Mouse (Mus musculus): ENCODE results near the gene Neu1. TPM values are rescaled to one million over a fixed set of nuclear protein-coding genes. Genes with fewer than 3 reads are reported as not detected.

Gene Neu1
- polyA plus RNA-seq, 1 experiment: 82.3 TPM

DNA sequence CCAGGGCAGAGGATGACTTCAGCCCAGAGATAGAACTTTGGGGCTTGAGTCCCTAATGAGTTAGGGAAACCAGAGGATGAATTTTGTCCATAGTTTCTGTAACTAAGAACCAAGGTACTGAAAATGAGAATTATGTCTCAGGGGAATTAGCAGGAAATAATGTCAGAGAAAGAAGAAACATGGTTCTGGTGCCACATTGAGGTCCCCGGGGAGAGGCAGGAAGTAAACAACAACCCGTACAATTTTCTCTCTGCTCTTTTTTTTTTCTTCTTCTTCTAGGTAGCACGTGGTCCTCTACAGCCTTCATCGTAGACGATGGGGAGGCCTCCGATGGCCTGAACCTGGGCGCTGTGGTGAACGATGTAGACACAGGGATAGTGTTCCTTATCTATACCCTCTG is 1.2 kb downstream of the Neu1 start:
- no peak for DNase-seq
- WGBS: 36% methylated on average over 8 of the region's 8 CpGs
- Histone ChIP-seq H3K4me1 (replicated peaks; ENCODE audit: control insufficient read depth, insufficient read depth, low read length) (peaks cover 10% of the 10 kb centered on the region), H3K4me3 (ENCODE audit: control insufficient read depth, insufficient read depth, low read length) (peak overlapping the region; percentile 63), H3K36me3 (ENCODE audit: control insufficient read depth, insufficient read depth, low read length) (peaks cover 8% of the 10 kb centered on the region), H3K27me3 (ENCODE audit: control insufficient read depth, insufficient read depth, low read length) (no peaks in the 10 kb centered on the region), H3K27ac (ENCODE audit: control insufficient read depth, insufficient read depth, low read length) (peak overlapping the region; percentile 55)
- TF ChIP-seq CTCF (IDR thresholded peaks at IDR 0.05; ENCODE audit: borderline replicate concordance, control insufficient read depth, extremely low read depth, insufficient read depth, low read length, poor library complexity): no peak
- TF ChIP-seq POLR2A (IDR thresholded peaks at IDR 0.05; ENCODE audit: control insufficient read depth, extremely low read depth, insufficient read depth, low read length, poor library complexity): no peak

DNA sequence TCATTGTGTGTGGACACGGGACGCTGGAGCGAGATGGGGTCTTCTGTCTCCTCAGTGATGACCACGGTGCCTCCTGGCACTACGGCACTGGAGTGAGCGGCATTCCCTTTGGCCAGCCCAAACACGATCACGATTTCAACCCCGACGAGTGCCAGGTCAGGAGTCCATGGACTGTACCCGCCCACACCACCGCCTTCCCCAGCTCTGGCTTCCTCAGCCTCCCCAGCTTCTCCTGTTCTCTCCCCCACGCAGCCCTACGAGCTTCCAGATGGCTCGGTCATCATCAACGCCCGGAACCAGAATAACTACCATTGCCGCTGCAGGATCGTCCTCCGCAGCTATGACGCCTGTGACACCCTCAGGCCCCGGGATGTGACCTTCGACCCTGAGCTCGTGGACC is 3.0 kb downstream of the Neu1 start:
- H3K27me3 ChIP-seq (ENCODE audit: control insufficient read depth, insufficient read depth, low read length): no peaks in the 10 kb centered on the region
- 97% methylated on average over 24 of the region's 24 CpGs for WGBS
- H3K27ac ChIP-seq (ENCODE audit: control insufficient read depth, insufficient read depth, low read length): no peak overlapping the region
- no peak for TF ChIP-seq POLR2A (IDR thresholded peaks at IDR 0.05; ENCODE audit: control insufficient read depth, extremely low read depth, insufficient read depth, low read length, poor library complexity)
- no peak for TF ChIP-seq CTCF (IDR thresholded peaks at IDR 0.05; ENCODE audit: borderline replicate concordance, control insufficient read depth, extremely low read depth, insufficient read depth, low read length, poor library complexity)
- H3K36me3 ChIP-seq (ENCODE audit: control insufficient read depth, insufficient read depth, low read length): peaks cover 8% of the 10 kb centered on the region
- H3K4me1 ChIP-seq (replicated peaks; ENCODE audit: control insufficient read depth, insufficient read depth, low read length): peaks cover 10% of the 10 kb centered on the region
- no peak overlapping the region for H3K4me3 ChIP-seq (ENCODE audit: control insufficient read depth, insufficient read depth, low read length)
- DNase-seq: no peak

DNA sequence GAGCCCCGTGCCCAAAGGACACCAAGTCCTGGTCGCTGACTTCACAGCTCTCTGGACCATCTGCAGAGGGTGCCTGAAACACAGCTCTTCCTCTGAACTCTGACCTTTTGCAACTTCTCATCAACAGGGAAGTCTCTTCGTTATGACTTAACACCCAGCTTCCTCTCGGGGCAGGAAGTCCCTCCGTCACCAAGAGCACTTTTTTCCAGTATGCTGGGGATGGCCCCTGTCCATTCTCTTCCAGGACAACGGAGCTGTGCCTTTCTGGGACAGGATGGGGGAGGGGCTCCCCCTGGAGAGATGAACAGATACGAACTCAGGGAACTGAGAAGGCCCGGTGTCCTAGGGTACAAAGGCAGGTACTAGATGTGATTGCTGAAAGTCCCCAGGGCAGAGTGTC is 3.8 kb downstream of the Neu1 start:
- 74% methylated on average over 8 of the region's 8 CpGs for WGBS
- Histone ChIP-seq H3K4me3 (ENCODE audit: control insufficient read depth, insufficient read depth, low read length) (no peak overlapping the region), H3K4me1 (replicated peaks; ENCODE audit: control insufficient read depth, insufficient read depth, low read length) (peaks cover 10% of the 10 kb centered on the region), H3K36me3 (ENCODE audit: control insufficient read depth, insufficient read depth, low read length) (peaks cover 8% of the 10 kb centered on the region), H3K27me3 (ENCODE audit: control insufficient read depth, insufficient read depth, low read length) (no peaks in the 10 kb centered on the region), H3K27ac (ENCODE audit: control insufficient read depth, insufficient read depth, low read length) (no peak overlapping the region)
- TF ChIP-seq POLR2A (IDR thresholded peaks at IDR 0.05; ENCODE audit: control insufficient read depth, extremely low read depth, insufficient read depth, low read length, poor library complexity): no peak
- no peak for TF ChIP-seq CTCF (IDR thresholded peaks at IDR 0.05; ENCODE audit: borderline replicate concordance, control insufficient read depth, extremely low read depth, insufficient read depth, low read length, poor library complexity)
- DNase-seq: no peak

DNA sequence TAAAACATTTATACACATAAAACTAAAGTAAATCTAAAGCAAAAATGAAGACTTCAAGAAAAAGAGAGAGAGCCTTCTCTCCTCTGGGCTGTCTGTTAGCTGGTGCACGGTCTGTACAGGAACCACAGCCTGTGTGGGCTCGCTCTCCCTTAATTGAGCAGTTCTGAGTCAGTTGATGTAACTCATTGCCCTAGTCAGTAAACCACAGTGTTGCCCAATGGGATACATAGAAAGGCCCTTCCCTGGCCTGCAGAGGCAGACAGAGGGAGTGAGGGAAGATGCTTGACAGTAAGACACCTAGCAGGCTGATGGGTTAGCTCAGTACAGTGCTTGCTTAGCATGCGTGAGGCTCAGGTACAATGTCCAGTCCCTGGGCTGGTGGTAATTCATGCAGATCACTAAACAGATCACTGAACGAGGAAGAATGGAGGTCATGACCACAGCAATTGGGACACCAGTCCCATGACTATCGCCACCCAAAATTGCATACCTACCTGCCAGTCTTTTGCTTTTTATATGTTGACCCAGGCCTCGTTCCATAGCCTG is 7.0 kb downstream of the Neu1 start:
- Histone ChIP-seq H3K4me3 (ENCODE audit: control insufficient read depth, insufficient read depth, low read length) (no peak overlapping the region), H3K36me3 (ENCODE audit: control insufficient read depth, insufficient read depth, low read length) (peaks cover 8% of the 10 kb centered on the region), H3K27me3 (ENCODE audit: control insufficient read depth, insufficient read depth, low read length) (no peaks in the 10 kb centered on the region), H3K27ac (ENCODE audit: control insufficient read depth, insufficient read depth, low read length) (no peak overlapping the region), H3K4me1 (replicated peaks; ENCODE audit: control insufficient read depth, insufficient read depth, low read length) (no peaks in the 10 kb centered on the region; the same call in 1 of the 2 replicates)
- 92% methylated on average over 6 of the region's 6 CpGs for WGBS
- no peak for DNase-seq
- TF ChIP-seq POLR2A (IDR thresholded peaks at IDR 0.05; ENCODE audit: control insufficient read depth, extremely low read depth, insufficient read depth, low read length, poor library complexity) (no peak), CTCF (IDR thresholded peaks at IDR 0.05; ENCODE audit: borderline replicate concordance, control insufficient read depth, extremely low read depth, insufficient read depth, low read length, poor library complexity) (no peak)

DNA sequence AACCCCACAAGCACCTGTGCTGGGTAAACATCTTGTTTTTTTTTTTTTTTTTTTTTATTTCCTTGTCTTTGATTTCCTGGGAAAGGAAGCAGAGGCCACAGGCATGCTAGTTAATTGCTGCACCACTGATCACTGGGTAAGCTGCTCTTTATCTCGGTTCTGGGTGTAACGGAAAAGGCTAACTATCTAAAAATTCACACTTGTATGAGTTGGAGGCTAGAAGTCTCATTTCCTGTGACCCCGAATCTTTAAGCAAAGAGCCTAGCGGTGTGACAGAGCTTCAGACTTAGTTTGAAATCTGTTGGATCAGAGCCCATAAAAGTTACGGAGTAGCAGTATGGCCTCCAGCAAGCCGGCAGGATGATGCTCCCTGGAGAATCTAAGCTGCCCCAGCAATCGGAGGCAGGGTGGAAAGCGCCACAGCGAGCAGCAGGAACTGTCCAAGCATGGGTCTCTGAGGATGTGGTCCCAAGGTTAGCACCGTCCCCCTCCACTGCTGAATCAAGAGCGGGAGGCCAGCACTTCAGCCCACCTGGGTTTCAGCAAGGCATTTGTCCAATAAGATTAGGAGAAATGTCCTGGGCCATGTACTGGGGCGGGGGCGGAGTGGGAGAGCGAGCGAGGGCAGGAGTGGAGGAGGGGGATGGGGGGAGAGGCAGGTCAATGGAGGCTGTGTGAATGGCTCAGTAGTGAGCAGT is 10.4 kb downstream of the Neu1 start:
- no peak overlapping the region for H3K27ac ChIP-seq (ENCODE audit: control insufficient read depth, insufficient read depth, low read length)
- H3K27me3 ChIP-seq (ENCODE audit: control insufficient read depth, insufficient read depth, low read length): no peaks in the 10 kb centered on the region
- no peak for TF ChIP-seq CTCF (IDR thresholded peaks at IDR 0.05; ENCODE audit: borderline replicate concordance, control insufficient read depth, extremely low read depth, insufficient read depth, low read length, poor library complexity)
- no peak for TF ChIP-seq POLR2A (IDR thresholded peaks at IDR 0.05; ENCODE audit: control insufficient read depth, extremely low read depth, insufficient read depth, low read length, poor library complexity)
- H3K4me1 ChIP-seq (replicated peaks; ENCODE audit: control insufficient read depth, insufficient read depth, low read length): no peaks in the 10 kb centered on the region
- 75% methylated on average over 15 of the region's 15 CpGs for WGBS
- no peak overlapping the region for H3K4me3 ChIP-seq (ENCODE audit: control insufficient read depth, insufficient read depth, low read length)
- DNase-seq: no peak
- no peaks in the 10 kb centered on the region for H3K36me3 ChIP-seq (ENCODE audit: control insufficient read depth, insufficient read depth, low read length)

DNA sequence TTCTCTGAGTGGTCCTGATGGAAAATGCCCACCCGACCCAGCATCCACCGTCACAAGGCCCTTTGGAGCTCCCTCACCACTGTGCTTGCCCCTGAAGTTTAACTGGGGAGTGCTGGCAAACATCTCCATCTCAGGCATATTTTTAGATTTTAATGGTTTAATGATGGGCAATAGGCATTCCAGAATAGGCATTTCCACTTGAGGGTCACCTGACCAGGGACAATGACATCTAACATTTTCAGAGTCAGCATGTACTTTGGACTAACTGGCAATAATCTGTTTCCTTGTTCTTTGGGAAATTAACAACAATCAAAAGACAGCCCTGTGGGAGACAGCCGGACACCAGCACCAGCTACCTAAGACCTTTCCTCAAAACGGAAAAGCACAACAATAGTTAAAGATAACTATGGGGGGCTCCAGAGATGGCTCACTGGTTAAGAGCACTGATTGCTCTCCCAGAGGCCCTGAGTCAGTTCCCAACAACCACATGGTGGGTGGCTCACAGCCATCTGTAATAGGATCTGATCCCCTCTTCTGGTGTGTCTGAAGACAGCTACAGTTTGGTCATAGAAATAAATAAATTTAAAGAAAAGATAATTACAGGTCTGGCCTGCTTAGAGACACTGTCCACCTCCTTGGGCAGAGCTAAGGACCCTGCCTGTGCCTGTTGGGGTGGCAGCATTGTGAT is 12.2 kb downstream of the Neu1 start:
- no peaks in the 10 kb centered on the region for H3K27me3 ChIP-seq (ENCODE audit: control insufficient read depth, insufficient read depth, low read length)
- no peak overlapping the region for H3K27ac ChIP-seq (ENCODE audit: control insufficient read depth, insufficient read depth, low read length)
- WGBS: over 99% methylated on average over 4 of the region's 4 CpGs
- no peak for DNase-seq
- no peaks in the 10 kb centered on the region for H3K36me3 ChIP-seq (ENCODE audit: control insufficient read depth, insufficient read depth, low read length)
- TF ChIP-seq POLR2A (IDR thresholded peaks at IDR 0.05; ENCODE audit: control insufficient read depth, extremely low read depth, insufficient read depth, low read length, poor library complexity): no peak
- no peak for TF ChIP-seq CTCF (IDR thresholded peaks at IDR 0.05; ENCODE audit: borderline replicate concordance, control insufficient read depth, extremely low read depth, insufficient read depth, low read length, poor library complexity)
- no peak overlapping the region for H3K4me3 ChIP-seq (ENCODE audit: control insufficient read depth, insufficient read depth, low read length)
- H3K4me1 ChIP-seq (replicated peaks; ENCODE audit: control insufficient read depth, insufficient read depth, low read length): no peaks in the 10 kb centered on the region

Measured in thymus, adult 2 months (tissue).